Mouse (Mus musculus): Measurements from ENCODE around the gene Dag1. TPM values are rescaled to one million over a fixed set of nuclear protein-coding genes. Genes with fewer than 3 reads are reported as not detected.

The Dag1 gene
- total and polyA plus RNA-seq, 3 experiments: 6.1 to 21.9 (median 13.5) TPM

DNA sequence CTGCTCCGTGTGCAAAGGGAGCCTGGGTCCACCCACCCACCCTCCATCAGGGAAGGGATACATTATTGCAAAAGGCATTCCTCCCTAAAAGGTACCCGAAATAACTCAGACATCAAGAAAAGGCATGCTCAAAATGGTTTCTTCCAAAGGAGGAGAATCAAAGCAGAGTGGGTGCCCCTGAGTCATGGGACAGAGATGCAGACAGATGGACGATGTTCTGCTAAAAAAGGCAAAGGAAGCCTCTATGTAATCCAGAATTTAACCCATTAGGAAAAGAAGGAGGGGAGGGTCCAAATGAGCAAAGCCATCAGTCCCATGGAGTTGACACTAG lies 58.2 kb downstream of the Dag1 start:
- Histone ChIP-seq H3K4me3 (ENCODE audit: low read depth, low read length) (no peak overlapping the region), H3K36me3 (replicated peaks) (peaks cover 43% of the 10 kb centered on the region), H3K9me3 (replicated peaks) (no peaks in the 10 kb centered on the region), H3K27me3 (ENCODE audit: insufficient read depth, low read length) (no peaks in the 10 kb centered on the region; the same call in 1 of the 2 replicates), H3K4me1 (ENCODE audit: insufficient read depth, low read depth, low read length) (peaks cover 21% of the 10 kb centered on the region)
- ATAC-seq (ENCODE audit: extremely low read depth, insufficient number of reproducible peaks, low FRiP score, poor library complexity, severe bottlenecking) (no peak), DNase-seq (ENCODE audit: low spot score) (no peak)
- TF ChIP-seq CTCF (IDR thresholded peaks at IDR 0.05; ENCODE audit: low read depth, low read length) (no peak), POLR2AphosphoS5 (IDR thresholded peaks at IDR 0.05; ENCODE audit: insufficient replicate concordance, low read depth, low read length) (no peak), TAL1 (conservative IDR thresholded peaks at IDR 0.05; ENCODE audit: low read depth, low read length) (no peak), GATA1 (IDR thresholded peaks at IDR 0.05; ENCODE audit: borderline replicate concordance, low read length) (no peak), GATA2 (IDR thresholded peaks at IDR 0.05; ENCODE audit: borderline replicate concordance, low read depth, low read length) (no peak)

DNA sequence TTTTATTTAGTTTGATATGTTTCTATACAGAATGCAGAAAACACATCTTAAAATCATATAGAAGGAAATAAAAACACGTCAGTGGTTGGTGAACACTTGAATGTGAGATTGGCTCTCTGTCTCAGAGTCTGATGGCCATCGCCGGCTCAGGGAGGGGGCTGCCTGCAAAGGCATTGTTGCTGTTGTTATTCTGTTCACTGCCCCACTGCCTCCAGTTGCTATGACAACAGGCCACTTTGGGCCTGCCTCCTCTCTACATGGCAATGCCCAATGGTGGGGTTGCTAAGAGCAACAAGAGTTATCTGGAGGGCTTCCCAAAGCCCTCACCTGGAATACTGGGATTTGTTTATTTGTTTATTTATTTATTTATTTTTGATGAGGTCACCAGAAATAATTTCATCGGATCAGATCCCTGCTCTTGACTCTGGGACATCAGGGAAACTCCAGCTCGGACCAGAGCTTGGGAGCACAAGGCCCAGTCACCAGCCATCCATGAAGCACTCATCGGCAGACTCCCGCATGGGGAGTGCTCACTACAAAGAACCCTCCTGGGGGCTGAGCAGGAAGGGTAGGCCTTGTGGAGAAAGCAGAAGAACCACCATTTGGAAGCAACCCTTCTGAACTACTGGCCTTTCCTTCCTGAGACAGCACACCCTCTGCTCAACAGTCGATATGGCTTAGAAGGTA lies 58.7 kb downstream of the Dag1 start:
- DNase-seq (ENCODE audit: low spot score) (no peak), ATAC-seq (ENCODE audit: extremely low read depth, insufficient number of reproducible peaks, low FRiP score, poor library complexity, severe bottlenecking) (no peak)
- Histone ChIP-seq H3K27me3 (ENCODE audit: insufficient read depth, low read length) (no peaks in the 10 kb centered on the region; the same call in 1 of the 2 replicates), H3K4me3 (ENCODE audit: low read depth, low read length) (no peak overlapping the region), H3K36me3 (replicated peaks) (peaks cover 43% of the 10 kb centered on the region), H3K4me1 (ENCODE audit: insufficient read depth, low read depth, low read length) (peaks cover 26% of the 10 kb centered on the region), H3K9me3 (replicated peaks) (no peaks in the 10 kb centered on the region)
- TF ChIP-seq GATA2 (IDR thresholded peaks at IDR 0.05; ENCODE audit: borderline replicate concordance, low read depth, low read length): no peak
- TF ChIP-seq GATA1 (IDR thresholded peaks at IDR 0.05; ENCODE audit: borderline replicate concordance, low read length): no peak
- TF ChIP-seq CTCF (IDR thresholded peaks at IDR 0.05; ENCODE audit: low read depth, low read length): no peak
- TF ChIP-seq TAL1 (conservative IDR thresholded peaks at IDR 0.05; ENCODE audit: low read depth, low read length): no peak
- TF ChIP-seq POLR2AphosphoS5 (IDR thresholded peaks at IDR 0.05; ENCODE audit: insufficient replicate concordance, low read depth, low read length): no peak

DNA sequence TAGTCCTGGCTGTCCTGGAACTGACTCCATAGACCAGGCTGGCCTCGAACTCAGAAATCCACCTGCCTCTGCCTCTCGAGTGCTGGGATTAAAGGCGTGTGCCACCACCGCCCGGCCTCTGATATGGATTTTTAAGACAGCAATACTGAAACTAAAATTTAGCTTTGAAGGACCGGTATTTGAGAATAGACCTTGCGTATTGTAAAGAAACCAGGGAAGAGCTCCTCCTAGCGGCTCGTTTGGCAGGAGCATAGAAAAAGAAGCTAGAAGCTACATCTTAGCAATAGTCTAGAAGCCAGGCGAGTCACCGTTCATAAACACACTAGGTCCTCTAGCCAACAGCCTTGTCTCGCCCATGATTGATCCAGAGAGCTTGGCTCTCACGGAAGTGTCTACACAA lies 60.7 kb downstream of the Dag1 start:
- peaks cover 30% of the 10 kb centered on the region for H3K4me1 ChIP-seq (ENCODE audit: insufficient read depth, low read depth, low read length)
- peaks cover 23% of the 10 kb centered on the region for H3K36me3 ChIP-seq (replicated peaks)
- no peaks in the 10 kb centered on the region for H3K27me3 ChIP-seq (ENCODE audit: insufficient read depth, low read length)
- no peaks in the 10 kb centered on the region for H3K9me3 ChIP-seq (replicated peaks)
- peak; percentile 63 for TF ChIP-seq CTCF (IDR thresholded peaks at IDR 0.05; ENCODE audit: low read depth, low read length)
- TF ChIP-seq GATA2 (IDR thresholded peaks at IDR 0.05; ENCODE audit: borderline replicate concordance, low read depth, low read length): no peak
- H3K4me3 ChIP-seq (ENCODE audit: low read depth, low read length): no peak overlapping the region
- DNase-seq (ENCODE audit: low spot score) (peak; percentile 47), ATAC-seq (ENCODE audit: extremely low read depth, insufficient number of reproducible peaks, low FRiP score, poor library complexity, severe bottlenecking) (no peak)

DNA sequence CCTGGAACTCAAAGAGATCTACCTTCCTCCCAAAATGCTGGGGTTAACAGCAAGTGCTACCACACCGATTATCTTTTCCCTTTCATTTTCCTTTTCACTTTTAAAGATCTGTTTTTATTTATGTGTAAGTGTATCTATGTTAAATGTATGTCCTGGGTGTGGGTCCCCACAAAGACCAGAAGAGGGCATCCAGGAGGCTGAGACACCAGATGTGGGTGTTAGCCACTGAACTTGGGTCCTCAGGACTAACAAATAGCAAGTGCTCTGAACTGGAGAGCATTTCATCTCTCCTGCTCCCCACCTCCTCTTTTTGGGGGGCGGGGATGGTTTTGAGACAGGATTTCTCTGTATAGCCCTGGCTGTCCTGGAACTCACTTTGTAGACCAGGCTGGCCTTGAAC lies 61.6 kb downstream of the Dag1 start:
- ATAC-seq (ENCODE audit: extremely low read depth, insufficient number of reproducible peaks, low FRiP score, poor library complexity, severe bottlenecking) (no peak), DNase-seq (ENCODE audit: low spot score) (no peak)
- Histone ChIP-seq H3K4me1 (ENCODE audit: insufficient read depth, low read depth, low read length) (peaks cover 30% of the 10 kb centered on the region), H3K9me3 (replicated peaks) (no peaks in the 10 kb centered on the region), H3K4me3 (ENCODE audit: low read depth, low read length) (no peak overlapping the region), H3K36me3 (replicated peaks) (peaks cover 15% of the 10 kb centered on the region), H3K27me3 (ENCODE audit: insufficient read depth, low read length) (no peaks in the 10 kb centered on the region)
- TF ChIP-seq TAL1 (conservative IDR thresholded peaks at IDR 0.05; ENCODE audit: low read depth, low read length) (no peak), CTCF (IDR thresholded peaks at IDR 0.05; ENCODE audit: low read depth, low read length) (no peak), GATA2 (IDR thresholded peaks at IDR 0.05; ENCODE audit: borderline replicate concordance, low read depth, low read length) (no peak), POLR2AphosphoS5 (IDR thresholded peaks at IDR 0.05; ENCODE audit: insufficient replicate concordance, low read depth, low read length) (no peak), GATA1 (IDR thresholded peaks at IDR 0.05; ENCODE audit: borderline replicate concordance, low read length) (no peak)

DNA sequence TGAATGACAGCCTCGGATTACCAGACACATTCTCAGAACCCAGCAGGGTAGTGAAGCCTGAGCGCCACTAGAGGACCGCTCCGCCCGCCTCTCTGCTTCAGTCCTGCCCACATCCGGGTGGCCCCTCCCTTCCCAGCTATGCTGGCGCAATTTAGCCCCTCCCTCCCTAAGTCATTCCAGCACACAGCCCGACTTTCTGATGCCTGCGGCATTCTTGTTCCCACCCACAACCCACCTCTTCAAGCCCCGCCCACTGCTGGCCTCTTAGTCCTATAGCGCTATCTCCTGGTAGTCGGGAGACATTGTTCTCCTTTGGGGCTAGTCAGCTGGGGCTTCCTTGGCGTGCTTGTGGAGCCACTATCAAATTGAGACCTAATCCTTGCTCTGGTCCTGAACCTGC lies 62.6 kb downstream of the Dag1 start:
- Histone ChIP-seq H3K4me3 (ENCODE audit: low read depth, low read length) (peak overlapping the region; percentile 44; the same call in 1 of the 2 replicates), H3K27me3 (ENCODE audit: insufficient read depth, low read length) (no peaks in the 10 kb centered on the region), H3K4me1 (ENCODE audit: insufficient read depth, low read depth, low read length) (peaks cover 30% of the 10 kb centered on the region), H3K36me3 (replicated peaks) (peaks cover 6% of the 10 kb centered on the region), H3K9me3 (replicated peaks) (no peaks in the 10 kb centered on the region)
- peak; percentile 89 for DNase-seq (ENCODE audit: low spot score)
- TF ChIP-seq GATA2 (IDR thresholded peaks at IDR 0.05; ENCODE audit: borderline replicate concordance, low read depth, low read length) (no peak), TAL1 (conservative IDR thresholded peaks at IDR 0.05; ENCODE audit: low read depth, low read length) (no peak), POLR2AphosphoS5 (IDR thresholded peaks at IDR 0.05; ENCODE audit: insufficient replicate concordance, low read depth, low read length) (no peak), CTCF (IDR thresholded peaks at IDR 0.05; ENCODE audit: low read depth, low read length) (no peak; the same call in none of the 2 replicates), GATA1 (IDR thresholded peaks at IDR 0.05; ENCODE audit: borderline replicate concordance, low read length) (no peak)
- peak; percentile 98 for ATAC-seq (ENCODE audit: extremely low read depth, insufficient number of reproducible peaks, low FRiP score, poor library complexity, severe bottlenecking)

DNA sequence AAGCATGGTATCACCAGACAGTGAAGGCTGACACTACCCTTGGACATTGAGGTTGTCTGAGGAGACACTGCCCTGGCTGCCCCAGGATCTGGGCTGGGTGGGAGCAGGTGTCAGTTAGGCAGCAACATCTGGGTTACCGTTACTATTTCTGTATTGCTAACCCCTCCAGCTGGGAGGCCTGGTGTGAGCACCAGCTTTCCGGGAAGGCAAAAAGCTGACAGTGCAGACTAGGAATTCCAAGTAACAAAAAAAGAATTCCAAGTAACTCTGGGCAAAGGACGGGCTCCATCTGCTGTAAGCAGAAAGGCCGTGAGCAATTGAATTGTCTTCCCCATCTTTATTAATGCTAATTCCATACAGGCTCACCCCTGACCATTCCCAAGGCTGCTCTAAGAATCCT lies 65.1 kb downstream of the Dag1 start:
- peaks cover 7% of the 10 kb centered on the region for H3K27me3 ChIP-seq (ENCODE audit: insufficient read depth, low read length)
- no peaks in the 10 kb centered on the region for H3K36me3 ChIP-seq (replicated peaks)
- no peaks in the 10 kb centered on the region for H3K9me3 ChIP-seq (replicated peaks)
- peaks cover 29% of the 10 kb centered on the region for H3K4me1 ChIP-seq (ENCODE audit: insufficient read depth, low read depth, low read length)
- ATAC-seq (ENCODE audit: extremely low read depth, insufficient number of reproducible peaks, low FRiP score, poor library complexity, severe bottlenecking): no peak
- no peak for TF ChIP-seq TAL1 (conservative IDR thresholded peaks at IDR 0.05; ENCODE audit: low read depth, low read length)
- TF ChIP-seq POLR2AphosphoS5 (IDR thresholded peaks at IDR 0.05; ENCODE audit: insufficient replicate concordance, low read depth, low read length): no peak
- no peak for DNase-seq (ENCODE audit: low spot score)
- H3K4me3 ChIP-seq (ENCODE audit: low read depth, low read length): no peak overlapping the region
